ENCODE assay signal across 8 mouse cellular contexts in the genomic region with DNA sequence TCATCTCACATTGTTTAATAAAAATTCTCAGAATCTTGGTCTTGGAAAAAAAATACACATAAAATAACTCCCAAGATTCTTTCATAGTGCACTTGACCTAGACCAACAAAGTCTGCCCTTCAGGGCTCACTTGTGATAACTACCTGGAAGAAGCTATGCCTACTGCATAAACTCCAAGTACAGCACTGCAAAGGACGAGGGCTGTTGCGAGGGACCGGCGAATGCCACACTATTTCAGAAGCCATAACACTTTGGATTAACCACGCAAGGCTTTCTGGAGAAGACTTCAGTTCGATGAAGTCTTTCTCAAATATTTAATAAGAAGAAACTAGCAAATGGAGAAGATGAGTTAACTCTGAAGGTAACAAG. TPM values are rescaled to one million over a fixed set of nuclear protein-coding genes. Genes with fewer than 3 reads are reported as not detected.
DNase-seq lines count a peak whose midpoint lies in the region; ATAC-seq and TF ChIP-seq lines count a peak whose summit lies in the region.

No protein-coding gene starts in this region.

- TF ChIP-seq CTCF in lung, embryonic 14.5 days (IDR thresholded peaks at IDR 0.05; ENCODE audit: low read depth): no peak

- H3K9ac ChIP-seq in lung, embryonic 14.5 days: no peak overlapping the region
- peak overlapping the region; percentile 38 for H3K9ac ChIP-seq in embryonic facial prominence, embryonic 14.5 days (ENCODE audit: low read depth, low read length)
- peak overlapping the region; percentile 61 for H3K9ac ChIP-seq in intestine, embryonic 16.5 days (ENCODE audit: low read depth, low read length)
- 0 out of 2 replicates have a peak overlapping the region, but pooled peaks have one; percentile 6 for H3K9ac ChIP-seq in neural tube, embryonic 12.5 days

- no peaks in the 10 kb centered on the region for H3K9me3 ChIP-seq in lung, embryonic 14.5 days (ENCODE audit: low read depth, low read length)
- H3K9me3 ChIP-seq in embryonic facial prominence, embryonic 14.5 days (ENCODE audit: control insufficient read depth, low read length): no peaks in the 10 kb centered on the region
- no peaks in the 10 kb centered on the region for H3K9me3 ChIP-seq in intestine, embryonic 16.5 days (ENCODE audit: control insufficient read depth, low read length)
- no peaks in the 10 kb centered on the region for H3K9me3 ChIP-seq in neural tube, embryonic 12.5 days

- H3K4me3 ChIP-seq in lung, embryonic 14.5 days (ENCODE audit: low read depth, low read length): peak overlapping the region; percentile 50
- H3K4me3 ChIP-seq in embryonic facial prominence, embryonic 14.5 days (ENCODE audit: low read depth, low read length): peak overlapping the region; percentile 61
- H3K4me3 ChIP-seq in intestine, embryonic 16.5 days (ENCODE audit: low read length): peak overlapping the region; percentile 68
- peak overlapping the region; percentile 63 for H3K4me3 ChIP-seq in neural tube, embryonic 12.5 days

- peak overlapping the region; percentile 46; the same call in 1 of the 2 replicates for H3K27ac ChIP-seq in lung, embryonic 14.5 days (ENCODE audit: low read depth)
- H3K27ac ChIP-seq in embryonic facial prominence, embryonic 14.5 days (replicated peaks; ENCODE audit: low read depth, low read length): peak overlapping the region; percentile 75; the same call in 1 of the 2 replicates
- peak overlapping the region; percentile 61; the same call in 1 of the 2 replicates for H3K27ac ChIP-seq in intestine, embryonic 16.5 days (ENCODE audit: low read length)
- no peak overlapping the region for H3K27ac ChIP-seq in neural tube, embryonic 12.5 days

- DNase-seq in lung, embryonic 14.5 days: no peak
- DNase-seq in lung, adult 18-20 months: no peak
- DNase-seq in embryonic facial prominence, embryonic 14.5 days (ENCODE audit: low spot score): no peak
- no peak for DNase-seq in retina, embryonic 14.5 days (ENCODE audit: low spot score)
- no peak for DNase-seq in spleen, postnatal 14 days (ENCODE audit: low spot score in 2 of 2)
- no peak for DNase-seq in layer of hippocampus, adult 8-10 months (ENCODE audit: low spot score in 2 of 2)

- peak; percentile 47 for ATAC-seq in lung, embryonic 14.5 days (ENCODE audit: insufficient read depth)
- ATAC-seq in embryonic facial prominence, embryonic 14.5 days (ENCODE audit: low read depth): peak; percentile 22; the same call in 1 of the 2 replicates
- ATAC-seq in intestine, embryonic 16.5 days: peak; percentile 56
- ATAC-seq in neural tube, embryonic 12.5 days (ENCODE audit: low FRiP score, low read depth): peak; percentile 65

- peak overlapping the region; percentile 67 for H3K4me2 ChIP-seq in lung, embryonic 14.5 days
- peak overlapping the region; percentile 59 for H3K4me2 ChIP-seq in embryonic facial prominence, embryonic 14.5 days (ENCODE audit: low read depth, low read length)
- peak overlapping the region; percentile 77 for H3K4me2 ChIP-seq in intestine, embryonic 16.5 days (ENCODE audit: low read depth, low read length)
- peak overlapping the region; percentile 77 for H3K4me2 ChIP-seq in neural tube, embryonic 12.5 days (replicated peaks)

- H3K36me3 ChIP-seq in lung, embryonic 14.5 days (ENCODE audit: insufficient read depth): no peaks in the 10 kb centered on the region
- peaks cover under 1% of the 10 kb centered on the region; the same call in 1 of the 2 replicates for H3K36me3 ChIP-seq in embryonic facial prominence, embryonic 14.5 days (ENCODE audit: control insufficient read depth, insufficient read depth, low read length)
- no peaks in the 10 kb centered on the region for H3K36me3 ChIP-seq in intestine, embryonic 16.5 days (ENCODE audit: control insufficient read depth, insufficient read depth, low read length)
- no peaks in the 10 kb centered on the region for H3K36me3 ChIP-seq in neural tube, embryonic 12.5 days

- H3K27me3 ChIP-seq in lung, embryonic 14.5 days (ENCODE audit: insufficient read depth, low read length): no peaks in the 10 kb centered on the region
- no peaks in the 10 kb centered on the region for H3K27me3 ChIP-seq in embryonic facial prominence, embryonic 14.5 days (replicated peaks; ENCODE audit: control insufficient read depth, insufficient read depth, low read length)
- no peaks in the 10 kb centered on the region for H3K27me3 ChIP-seq in intestine, embryonic 16.5 days (replicated peaks; ENCODE audit: control insufficient read depth, insufficient read depth, low read length)
- no peaks in the 10 kb centered on the region for H3K27me3 ChIP-seq in neural tube, embryonic 12.5 days (replicated peaks)

- 0 out of 2 replicates have a peak, but pooled peaks cover 4% of the 10 kb centered on the region for H3K4me1 ChIP-seq in lung, embryonic 14.5 days (ENCODE audit: insufficient read depth)
- H3K4me1 ChIP-seq in embryonic facial prominence, embryonic 14.5 days (ENCODE audit: control insufficient read depth, insufficient read depth, low read length): no peaks in the 10 kb centered on the region
- H3K4me1 ChIP-seq in intestine, embryonic 16.5 days (ENCODE audit: control insufficient read depth, insufficient read depth, low read length): no peaks in the 10 kb centered on the region
- H3K4me1 ChIP-seq in neural tube, embryonic 12.5 days: 0 out of 2 replicates have a peak, but pooled peaks cover 4% of the 10 kb centered on the region

- WGBS in lung, embryonic 14.5 days: 43% methylated on average over 6 of the region's 6 CpGs
- 43% methylated on average over 6 of the region's 6 CpGs for WGBS in embryonic facial prominence, embryonic 14.5 days
- WGBS in intestine, embryonic 16.5 days: 37% methylated on average over 6 of the region's 6 CpGs
- WGBS in neural tube, embryonic 12.5 days: 37% methylated on average over 6 of the region's 6 CpGs

RNA-seq across cellular contexts. Expression of a gene that starts 0.4 kb away (rescaled TPM):
- 4.8 and 5.7 TPM in 2 replicates for polyA plus RNA-seq in lung, embryonic 14.5 days (2014; fragmentation: Nextera tagmentation; extraction: Ambion mirVana)
- polyA plus RNA-seq in embryonic facial prominence, embryonic 14.5 days (2014; fragmentation: Nextera tagmentation; extraction: Ambion mirVana): 5.7 and 6.0 TPM in 2 replicates
- polyA plus RNA-seq in intestine, embryonic 16.5 days (2015; fragmentation: Nextera tagmentation; extraction: Ambion mirVana): 5.4 and 6.0 TPM in 2 replicates
- 6.6 TPM in 2 replicates for polyA plus RNA-seq in neural tube, embryonic 12.5 days (2016; fragmentation: Nextera tagmentation; extraction: Ambion mirVana)
- total RNA-seq in layer of hippocampus, adult 8-10 months (2022): 1 to 10 TPM; 6.0 to 7.3 (median 6.7) TPM
